Mouse (Mus musculus): Measurements from ENCODE around the gene Tex36. TPM values are rescaled to one million over a fixed set of nuclear protein-coding genes. Genes with fewer than 3 reads are reported as not detected.

Gene Tex36
- polyA plus RNA-seq, 1 experiment from 2014 or later, result 0.32 TPM

DNA sequence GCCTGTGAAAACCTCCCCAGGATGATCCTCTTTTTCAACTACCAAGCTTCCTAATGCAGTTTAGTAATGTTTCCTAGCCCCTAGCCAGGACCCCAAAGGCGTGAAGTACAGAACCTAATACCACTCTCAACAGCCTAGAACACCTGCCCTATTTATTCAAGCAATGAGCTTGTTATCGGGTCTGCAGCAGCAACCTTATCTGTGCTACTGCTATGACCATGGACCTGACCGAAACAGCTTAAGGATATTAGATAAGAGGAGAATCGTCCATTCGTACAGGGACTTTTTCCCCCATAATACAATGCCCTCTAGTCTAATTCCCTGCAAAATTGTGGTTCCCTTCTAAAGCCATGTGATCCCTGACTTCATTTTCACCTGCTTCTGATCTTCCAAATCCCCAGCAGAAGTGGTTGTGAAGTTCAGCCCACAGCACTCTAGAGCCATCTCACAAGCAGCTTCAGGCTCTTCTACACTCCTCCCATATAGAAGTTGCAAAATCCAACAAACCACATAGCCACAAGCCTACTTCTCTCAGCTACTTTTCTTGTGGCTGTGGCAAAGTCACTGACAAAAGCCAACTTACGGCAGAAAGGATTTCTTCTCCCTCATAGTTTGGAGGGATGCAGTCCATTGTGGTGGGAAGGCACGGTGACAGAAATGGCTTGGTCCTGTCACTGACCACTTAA, 49.5 kb downstream of the Tex36 start:
- no peak overlapping the region for H3K27ac ChIP-seq
- no peaks in the 10 kb centered on the region for H3K27me3 ChIP-seq (ENCODE audit: insufficient read depth, low read length)
- H3K4me3 ChIP-seq (replicated peaks; ENCODE audit: low read depth, low read length), result no peak overlapping the region
- TF ChIP-seq CTCF (IDR thresholded peaks at IDR 0.05; ENCODE audit: low read depth), result no peak
- no peak overlapping the region for H3K9ac ChIP-seq (ENCODE audit: low read depth, low read length)
- no peaks in the 10 kb centered on the region for H3K36me3 ChIP-seq (ENCODE audit: insufficient read depth, low read length)
- no peak overlapping the region for H3K4me2 ChIP-seq (ENCODE audit: low read length)
- no peak for DNase-seq (ENCODE audit: low spot score)
- H3K9me3 ChIP-seq (replicated peaks; ENCODE audit: low read length), result no peaks in the 10 kb centered on the region
- H3K4me1 ChIP-seq (replicated peaks; ENCODE audit: insufficient read depth, low read length), result no peaks in the 10 kb centered on the region
- 91% methylated on average over 7 of the region's 7 CpGs for WGBS
- no peak for ATAC-seq (replicated peaks; ENCODE audit: low FRiP score, low read depth)

DNA sequence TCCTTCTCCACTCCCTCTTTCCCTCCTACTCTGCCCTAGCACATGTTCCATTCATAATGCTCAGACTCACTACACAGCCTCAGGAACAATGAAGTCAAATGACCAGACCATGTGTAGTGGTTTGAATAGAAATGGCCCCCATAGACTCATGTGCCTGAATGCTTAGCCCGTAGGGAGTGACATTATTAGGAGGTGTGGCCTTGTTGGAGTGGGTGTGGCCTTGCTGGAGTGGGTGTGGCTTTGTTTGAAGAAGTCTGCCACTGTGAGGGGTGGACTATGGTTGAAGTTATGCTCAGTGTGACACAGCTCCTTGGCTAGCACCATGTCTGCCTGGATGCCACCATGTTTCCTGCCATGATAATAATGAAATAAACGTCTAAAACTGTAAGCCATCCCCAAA, 51.0 kb downstream of the Tex36 start:
- H3K9ac ChIP-seq (ENCODE audit: low read depth, low read length), result no peak overlapping the region
- no peaks in the 10 kb centered on the region for H3K36me3 ChIP-seq (ENCODE audit: insufficient read depth, low read length)
- no peak overlapping the region for H3K27ac ChIP-seq
- H3K4me2 ChIP-seq (ENCODE audit: low read length), result no peak overlapping the region
- H3K4me3 ChIP-seq (replicated peaks; ENCODE audit: low read depth, low read length), result no peak overlapping the region
- DNase-seq (ENCODE audit: low spot score) (no peak), ATAC-seq (replicated peaks; ENCODE audit: low FRiP score, low read depth) (no peak)
- H3K9me3 ChIP-seq (replicated peaks; ENCODE audit: low read length), result no peaks in the 10 kb centered on the region
- no peak for TF ChIP-seq CTCF (IDR thresholded peaks at IDR 0.05; ENCODE audit: low read depth)
- no peaks in the 10 kb centered on the region for H3K27me3 ChIP-seq (ENCODE audit: insufficient read depth, low read length)
- no peaks in the 10 kb centered on the region for H3K4me1 ChIP-seq (replicated peaks; ENCODE audit: insufficient read depth, low read length)
- 57% methylated on average over 2 of the region's 2 CpGs for WGBS

DNA sequence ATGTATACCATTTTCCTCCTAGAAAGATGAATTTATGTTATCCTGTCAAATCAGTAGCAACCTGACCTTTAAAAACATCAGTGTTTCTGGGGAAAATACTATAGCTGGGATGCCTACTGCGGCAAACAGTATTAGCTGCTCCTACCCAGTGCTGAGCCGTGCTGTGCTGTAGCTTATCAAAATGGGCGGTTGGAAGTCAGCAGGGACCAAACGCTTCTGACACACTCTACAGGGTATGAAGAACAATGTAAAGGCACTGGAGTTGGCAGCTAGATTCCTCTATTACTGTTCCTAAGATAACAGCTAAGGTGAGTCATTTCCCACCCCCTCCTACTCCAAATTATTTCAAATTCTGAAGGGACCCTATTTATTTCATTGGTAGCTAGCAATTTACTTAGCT, 53.5 kb downstream of the Tex36 start:
- no peak overlapping the region for H3K4me3 ChIP-seq (replicated peaks; ENCODE audit: low read depth, low read length)
- ATAC-seq (replicated peaks; ENCODE audit: low FRiP score, low read depth) (no peak), DNase-seq (ENCODE audit: low spot score) (no peak)
- H3K4me2 ChIP-seq (ENCODE audit: low read length), result no peak overlapping the region
- no peaks in the 10 kb centered on the region for H3K27me3 ChIP-seq (ENCODE audit: insufficient read depth, low read length)
- H3K4me1 ChIP-seq (replicated peaks; ENCODE audit: insufficient read depth, low read length), result no peaks in the 10 kb centered on the region
- H3K9me3 ChIP-seq (replicated peaks; ENCODE audit: low read length), result no peaks in the 10 kb centered on the region
- H3K36me3 ChIP-seq (ENCODE audit: insufficient read depth, low read length), result no peaks in the 10 kb centered on the region
- no peak for TF ChIP-seq CTCF (IDR thresholded peaks at IDR 0.05; ENCODE audit: low read depth)
- H3K27ac ChIP-seq, result no peak overlapping the region
- H3K9ac ChIP-seq (ENCODE audit: low read depth, low read length), result no peak overlapping the region
- WGBS, result 77% methylated on average over 4 of the region's 4 CpGs

DNA sequence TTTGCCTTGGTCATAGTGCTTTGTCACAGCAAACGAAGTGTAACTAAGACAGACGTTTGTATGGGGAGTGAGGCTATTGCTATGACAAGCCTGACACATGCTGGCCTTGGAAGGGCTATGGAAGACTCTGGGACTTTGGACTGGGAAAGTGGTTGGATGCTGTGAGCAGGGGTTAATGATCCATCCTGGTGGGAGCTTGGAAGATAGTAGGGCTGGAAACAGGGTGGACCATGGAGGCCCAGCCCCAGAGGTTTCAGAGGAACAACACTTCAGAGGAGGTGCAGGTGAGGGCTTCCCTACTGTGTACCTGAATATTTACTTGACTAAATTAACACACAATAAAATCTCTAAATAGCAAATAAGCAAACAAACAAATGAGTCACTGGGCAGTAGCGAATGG, 56.3 kb downstream of the Tex36 start:
- no peak overlapping the region for H3K4me3 ChIP-seq (replicated peaks; ENCODE audit: low read depth, low read length)
- TF ChIP-seq CTCF (IDR thresholded peaks at IDR 0.05; ENCODE audit: low read depth), result no peak
- ATAC-seq (replicated peaks; ENCODE audit: low FRiP score, low read depth) (no peak), DNase-seq (ENCODE audit: low spot score) (no peak)
- 74% methylated on average over 3 of the region's 3 CpGs for WGBS
- no peak overlapping the region for H3K27ac ChIP-seq
- H3K9me3 ChIP-seq (replicated peaks; ENCODE audit: low read length), result no peaks in the 10 kb centered on the region
- no peak overlapping the region for H3K4me2 ChIP-seq (ENCODE audit: low read length)
- no peak overlapping the region for H3K9ac ChIP-seq (ENCODE audit: low read depth, low read length)
- H3K4me1 ChIP-seq (replicated peaks; ENCODE audit: insufficient read depth, low read length), result no peaks in the 10 kb centered on the region
- no peaks in the 10 kb centered on the region for H3K27me3 ChIP-seq (ENCODE audit: insufficient read depth, low read length)
- no peaks in the 10 kb centered on the region for H3K36me3 ChIP-seq (ENCODE audit: insufficient read depth, low read length)

DNA sequence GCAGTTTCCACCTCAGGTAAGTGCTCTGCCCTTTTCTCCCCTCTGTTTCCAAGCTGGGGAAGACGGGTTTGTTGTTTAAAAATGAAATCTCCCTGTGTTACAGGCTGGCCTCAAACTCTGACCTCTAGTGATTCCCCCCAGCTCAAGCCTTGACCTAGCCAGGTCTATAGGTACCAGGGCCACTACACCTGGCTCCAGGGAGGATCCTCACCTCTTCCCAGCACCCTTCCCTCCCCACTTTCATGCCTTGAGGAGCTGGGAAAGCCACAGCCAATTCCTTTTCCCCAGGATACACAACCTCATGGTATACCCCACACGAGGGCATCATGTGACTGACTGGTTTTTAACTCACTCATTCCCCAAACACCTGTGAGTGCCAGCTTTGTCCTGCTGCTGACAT, 57.0 kb downstream of the Tex36 start:
- Histone ChIP-seq H3K27me3 (ENCODE audit: insufficient read depth, low read length) (no peaks in the 10 kb centered on the region), H3K9me3 (replicated peaks; ENCODE audit: low read length) (no peaks in the 10 kb centered on the region), H3K4me2 (ENCODE audit: low read length) (no peak overlapping the region), H3K4me1 (replicated peaks; ENCODE audit: insufficient read depth, low read length) (no peaks in the 10 kb centered on the region), H3K36me3 (ENCODE audit: insufficient read depth, low read length) (no peaks in the 10 kb centered on the region), H3K4me3 (replicated peaks; ENCODE audit: low read depth, low read length) (no peak overlapping the region), H3K9ac (ENCODE audit: low read depth, low read length) (no peak overlapping the region), H3K27ac (no peak overlapping the region)
- no peak for TF ChIP-seq CTCF (IDR thresholded peaks at IDR 0.05; ENCODE audit: low read depth)
- no peak for DNase-seq (ENCODE audit: low spot score)
- 71% methylated on average over 2 of the region's 2 CpGs for WGBS
- ATAC-seq (replicated peaks; ENCODE audit: low FRiP score, low read depth), result no peak

DNA sequence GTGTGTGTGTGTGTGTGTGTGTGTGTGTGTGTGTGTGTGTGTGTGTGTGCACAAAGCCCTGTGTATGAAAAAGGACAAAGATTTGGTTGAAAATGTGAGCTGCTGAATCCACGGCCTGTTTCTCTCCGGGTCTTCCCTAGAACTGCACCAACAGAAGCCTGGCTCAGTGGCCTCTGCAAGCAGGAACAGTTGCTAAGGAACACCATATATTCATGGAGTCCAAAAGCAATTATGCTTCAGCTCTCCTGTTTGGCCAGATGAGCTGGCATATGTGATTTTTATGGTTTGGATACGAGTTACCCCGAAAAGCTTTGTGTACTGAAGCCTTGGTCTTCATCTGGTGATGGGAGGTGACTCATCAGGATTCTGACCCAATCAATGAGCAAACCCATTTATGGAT, 58.8 kb downstream of the Tex36 start:
- Histone ChIP-seq H3K4me2 (ENCODE audit: low read length) (no peak overlapping the region), H3K9me3 (replicated peaks; ENCODE audit: low read length) (no peaks in the 10 kb centered on the region), H3K27ac (no peak overlapping the region), H3K4me1 (replicated peaks; ENCODE audit: insufficient read depth, low read length) (no peaks in the 10 kb centered on the region), H3K36me3 (ENCODE audit: insufficient read depth, low read length) (no peaks in the 10 kb centered on the region), H3K4me3 (replicated peaks; ENCODE audit: low read depth, low read length) (no peak overlapping the region), H3K9ac (ENCODE audit: low read depth, low read length) (no peak overlapping the region), H3K27me3 (ENCODE audit: insufficient read depth, low read length) (no peaks in the 10 kb centered on the region)
- 81% methylated on average over 4 of the region's 4 CpGs for WGBS
- DNase-seq (ENCODE audit: low spot score) (no peak), ATAC-seq (replicated peaks; ENCODE audit: low FRiP score, low read depth) (no peak)
- no peak for TF ChIP-seq CTCF (IDR thresholded peaks at IDR 0.05; ENCODE audit: low read depth)

DNA sequence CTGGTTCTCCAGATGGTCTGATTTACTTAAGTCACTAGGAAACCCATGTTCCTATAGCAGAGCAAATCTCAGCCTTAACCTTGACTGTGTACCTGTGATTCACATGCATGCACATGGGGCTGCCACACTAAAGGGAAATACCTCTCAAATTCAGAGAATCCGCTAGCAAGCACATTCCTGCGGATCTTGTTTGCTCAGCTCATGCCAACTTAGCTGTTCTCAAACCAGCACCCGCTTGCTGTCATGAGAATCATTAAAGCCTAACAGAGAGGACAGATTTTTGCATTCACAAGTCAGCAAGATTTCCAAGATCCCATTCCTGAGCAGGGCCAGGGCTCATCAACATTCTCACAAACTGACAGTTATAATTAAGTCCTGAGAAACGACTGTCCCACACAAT, 64.6 kb downstream of the Tex36 start:
- ATAC-seq (replicated peaks; ENCODE audit: low FRiP score, low read depth), result no peak
- no peaks in the 10 kb centered on the region for H3K36me3 ChIP-seq (ENCODE audit: insufficient read depth, low read length)
- no peak overlapping the region for H3K4me2 ChIP-seq (ENCODE audit: low read length)
- H3K4me1 ChIP-seq (replicated peaks; ENCODE audit: insufficient read depth, low read length), result no peaks in the 10 kb centered on the region
- no peak for TF ChIP-seq CTCF (IDR thresholded peaks at IDR 0.05; ENCODE audit: low read depth)
- WGBS, result 78% methylated on average over 4 of the region's 4 CpGs
- peak; percentile 1 for DNase-seq (ENCODE audit: low spot score)
- no peak overlapping the region for H3K9ac ChIP-seq (ENCODE audit: low read depth, low read length)
- no peaks in the 10 kb centered on the region for H3K27me3 ChIP-seq (ENCODE audit: insufficient read depth, low read length)
- H3K27ac ChIP-seq, result no peak overlapping the region
- H3K9me3 ChIP-seq (replicated peaks; ENCODE audit: low read length), result no peaks in the 10 kb centered on the region
- no peak overlapping the region for H3K4me3 ChIP-seq (replicated peaks; ENCODE audit: low read depth, low read length)

Other genes starting within 250 kb of the Tex36 start
- 14.3 and 15.4 TPM in 2 replicates for gene Edrf1, start 35.4 kb upstream of the Tex36 start, polyA plus RNA-seq (2015; fragmentation: Nextera tagmentation; extraction: Ambion mirVana)
- not detected in 2 replicates for gene Mmp21, start 77.9 kb upstream of the Tex36 start, polyA plus RNA-seq (2015; fragmentation: Nextera tagmentation; extraction: Ambion mirVana)
- 163 and 176 TPM in 2 replicates for gene Bccip, start 107.2 kb upstream of the Tex36 start, polyA plus RNA-seq (2015; fragmentation: Nextera tagmentation; extraction: Ambion mirVana)
- 22.6 and 27.8 TPM in 2 replicates for gene Uros, start 107.9 kb upstream of the Tex36 start, polyA plus RNA-seq (2015; fragmentation: Nextera tagmentation; extraction: Ambion mirVana)
- gene Fank1, start 174.7 kb upstream of the Tex36 start, polyA plus RNA-seq (2015; fragmentation: Nextera tagmentation; extraction: Ambion mirVana), result 0.42 and 0.57 TPM in 2 replicates
- gene Dhx32, start 180.6 kb upstream of the Tex36 start, polyA plus RNA-seq (2015; fragmentation: Nextera tagmentation; extraction: Ambion mirVana), result 19.9 and 22.1 TPM in 2 replicates